Mouse (Mus musculus): ENCODE measurements around the gene Mfsd14b.

Mfsd14b gene

GRCm38 (mm10) chr13:65112459-65113110, at the start of gene Mfsd14b:
Mfsd14b (minus strand) TSS chr13:65112975.
- peak; percentile 87 for DNase-seq

DNA sequence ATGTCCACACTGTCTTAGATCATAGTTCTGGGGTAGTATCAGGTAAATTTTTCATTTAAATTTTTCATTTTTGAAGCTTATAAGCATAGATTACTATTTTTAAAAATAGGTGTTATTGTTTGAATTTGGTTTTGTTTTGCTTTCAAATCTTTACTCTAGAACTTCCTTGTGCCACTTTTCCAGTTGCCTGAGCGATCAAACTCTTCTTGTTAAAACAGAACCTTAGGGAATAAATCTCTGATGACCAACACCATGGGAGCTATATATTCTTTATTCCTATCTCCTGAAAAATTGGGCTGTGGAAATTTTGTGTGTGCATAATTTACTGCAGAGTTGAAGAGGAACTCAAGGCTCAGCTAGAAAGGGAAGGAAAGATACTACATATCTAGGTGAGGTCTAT, 37.2 kb upstream of the Mfsd14b start, which contains the start of gene Olfr466:
Gene Olfr466, plus strand, starts transcription at position 301 of the 400 bp plus-strand sequence.
- no peak for DNase-seq

GRCm38 (mm10) chr13:65137789-65138188, 25.0 kb upstream of the Mfsd14b start, which contains the start of gene Olfr465-ps1:
Olfr465-ps1 (plus strand) TSS chr13:65138089.
- no peak for DNase-seq

DNA sequence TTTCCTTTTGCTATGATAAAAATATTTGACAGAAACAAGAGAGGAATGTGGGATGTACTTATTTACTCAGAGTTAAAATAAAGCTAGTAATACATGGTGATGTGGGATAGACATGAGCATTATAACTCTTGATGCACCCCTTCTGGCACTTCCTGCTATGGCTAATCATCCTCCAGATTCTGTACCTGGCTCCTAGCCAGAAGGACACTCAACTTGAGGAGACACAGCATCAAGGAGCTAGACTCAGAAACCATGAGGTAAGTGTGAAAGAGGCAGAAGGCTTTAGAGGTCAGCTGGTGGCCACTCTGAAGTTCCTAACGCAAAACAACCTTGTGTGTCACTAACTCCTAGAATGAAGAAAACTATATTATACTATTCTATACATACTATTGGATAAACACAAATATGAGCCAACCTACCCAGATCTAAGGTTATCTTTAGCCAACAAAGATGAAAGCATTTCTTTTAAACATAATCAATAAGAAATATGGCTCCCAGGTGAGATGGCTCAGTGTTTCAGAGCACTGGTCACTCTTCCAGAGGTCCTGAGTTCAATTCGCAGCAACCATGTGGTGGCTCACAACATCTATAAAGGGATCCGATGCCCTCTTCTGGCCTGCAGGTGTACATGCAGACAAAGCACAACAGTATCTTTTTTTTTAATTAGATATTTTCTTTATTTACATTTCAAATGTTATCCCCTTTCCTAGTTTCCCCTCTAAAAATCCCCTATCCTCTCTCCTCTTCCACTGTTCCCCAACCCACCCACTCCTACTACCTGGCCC, 14.5 kb upstream of the Mfsd14b start:
- peak; percentile 13 for DNase-seq

- no peak for DNase-seq
Observed at GRCm38 (mm10) chr13:65122111-65122510, 9.3 kb upstream of the Mfsd14b start.

GRCm38 (mm10) chr13:65120984-65121383, 8.2 kb upstream of the Mfsd14b start:
- no peak for DNase-seq

DNA sequence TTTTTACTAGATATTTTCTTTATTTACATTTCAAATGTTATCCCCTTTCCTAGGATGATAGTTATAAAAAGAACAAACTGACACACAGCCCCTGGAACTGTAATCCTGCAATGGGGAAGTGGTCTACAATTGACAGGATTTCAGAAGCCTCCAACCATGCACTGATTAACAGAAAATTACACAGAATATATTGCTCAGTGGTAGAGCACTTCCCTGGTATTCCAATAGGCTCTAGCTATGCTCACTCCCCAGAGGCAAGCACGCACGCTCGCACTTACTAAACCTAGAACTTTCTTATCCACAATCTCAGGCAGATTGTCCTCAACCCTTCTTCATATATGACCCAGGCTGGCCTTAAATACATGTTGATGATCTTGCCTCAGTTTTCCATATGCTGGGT, 464 bp upstream of the Mfsd14b start:
- DNase-seq = no peak

GRCm38 (mm10) chr13:65111961-65112360, 814 bp downstream of the Mfsd14b start:
- peak; percentile 19 for DNase-seq

GRCm38 (mm10) chr13:65101232-65101631, 11.5 kb downstream of the Mfsd14b start:
- DNase-seq = no peak

DNA sequence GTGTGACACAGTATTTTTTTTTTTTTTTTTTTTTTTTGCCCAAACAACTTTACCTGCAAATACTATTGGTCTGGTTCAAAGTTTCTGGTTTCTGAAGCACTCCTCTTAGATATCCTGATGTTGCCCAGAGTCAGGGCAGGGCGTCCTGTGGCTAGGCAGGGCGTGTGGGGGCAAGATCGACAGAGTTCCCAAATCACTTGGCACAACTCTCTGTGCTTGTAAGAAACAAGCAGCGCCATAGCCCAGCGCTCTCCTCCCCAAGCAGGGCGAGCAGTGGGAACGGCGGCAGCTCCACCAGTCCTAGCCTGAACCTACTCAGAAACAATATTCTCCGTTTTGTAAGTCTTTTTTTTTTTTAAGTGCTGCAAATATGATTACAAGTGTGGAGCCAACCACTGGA, 12.1 kb downstream of the Mfsd14b start:
- DNase-seq = no peak

DNA sequence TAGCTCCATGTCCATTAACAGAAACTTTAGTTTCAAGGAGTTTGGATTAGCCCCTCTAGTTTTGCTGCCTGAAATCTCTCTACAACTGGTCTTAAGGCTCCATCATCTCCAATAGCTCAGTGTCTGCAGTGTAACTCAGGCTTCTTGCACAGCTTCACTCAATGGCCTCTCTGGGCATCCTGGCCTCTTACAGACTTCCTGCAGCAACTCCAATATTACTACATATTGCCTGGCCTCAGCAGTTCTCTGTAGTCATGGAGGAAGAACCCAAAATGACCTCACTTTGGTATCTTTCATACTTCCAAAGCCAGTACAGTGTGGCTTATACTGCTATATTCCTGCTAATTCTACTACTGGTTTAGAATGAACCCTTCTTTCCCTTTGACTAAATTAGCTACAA, 15.8 kb downstream of the Mfsd14b start:
- no peak for DNase-seq

- DNase-seq = no peak
Observed at GRCm38 (mm10) chr13:65095923-65096322, 16.9 kb downstream of the Mfsd14b start.

- no peak for DNase-seq
Observed at GRCm38 (mm10) chr13:65069969-65070368, 42.8 kb downstream of the Mfsd14b start.

DNA sequence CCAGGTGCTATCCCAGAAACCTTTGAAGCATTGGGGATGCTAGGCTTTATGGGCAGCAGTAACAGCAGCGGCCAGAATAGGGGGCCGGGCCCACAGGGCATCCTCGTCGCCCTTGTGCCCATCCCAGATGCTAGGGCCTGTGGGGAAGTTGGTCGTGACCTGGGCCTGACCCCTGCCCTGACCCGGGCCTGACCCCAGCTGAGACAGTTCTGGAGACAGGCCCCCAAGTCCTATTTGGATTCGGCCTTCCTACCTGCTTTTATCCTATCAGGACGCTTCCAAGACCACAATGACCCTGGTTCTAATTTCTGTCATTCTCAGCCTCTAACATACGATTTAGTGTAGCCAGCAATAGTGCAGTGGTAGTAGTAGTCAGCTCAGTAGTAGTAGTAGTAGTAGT, 60.1 kb downstream of the Mfsd14b start, which contains the start of gene Prss47:
Gene Prss47, minus strand, starts transcription at position 101 of the 400 bp plus-strand sequence.
- no peak for DNase-seq

- DNase-seq = no peak
Observed at GRCm38 (mm10) chr13:65035057-65035456, 77.7 kb downstream of the Mfsd14b start.

GRCm38 (mm10) chr13:65032758-65033157, 80.0 kb downstream of the Mfsd14b start, which contains the start of gene Spata31d1c:
Spata31d1c (plus strand) TSS chr13:65033058.
- no peak for DNase-seq

Measured in thymus, postnatal 25 days (tissue).